Mouse (Mus musculus) embryonic stem cell, embryonic (primary cell): ENCODE measurements around the gene Col23a1.

Experiments used
- CTCF ChIA-PET, 4 experiments: fragments of 300-600 bp in 2 of 4; fragments of 350-600 bp in 2 of 4; sonication (Branson Sonifier 250); formaldehyde crosslinking; loops; one replicate each; lab custom pipeline; 2022; ENCODE audit warnings: inconsistent platforms in 2 of 4; lab: Charles Lee
- POLR2A ChIA-PET, 4 experiments: fragments of 300-600 bp in 2 of 4; fragments of 350-600 bp in 2 of 4; sonication (Branson Sonifier 250); formaldehyde crosslinking; loops; one replicate each; lab custom pipeline; 2022; ENCODE audit warnings: antibody characterized with exemption in 4 of 4, inconsistent platforms in 1 of 4; lab: Charles Lee

The Col23a1 gene

DNA sequence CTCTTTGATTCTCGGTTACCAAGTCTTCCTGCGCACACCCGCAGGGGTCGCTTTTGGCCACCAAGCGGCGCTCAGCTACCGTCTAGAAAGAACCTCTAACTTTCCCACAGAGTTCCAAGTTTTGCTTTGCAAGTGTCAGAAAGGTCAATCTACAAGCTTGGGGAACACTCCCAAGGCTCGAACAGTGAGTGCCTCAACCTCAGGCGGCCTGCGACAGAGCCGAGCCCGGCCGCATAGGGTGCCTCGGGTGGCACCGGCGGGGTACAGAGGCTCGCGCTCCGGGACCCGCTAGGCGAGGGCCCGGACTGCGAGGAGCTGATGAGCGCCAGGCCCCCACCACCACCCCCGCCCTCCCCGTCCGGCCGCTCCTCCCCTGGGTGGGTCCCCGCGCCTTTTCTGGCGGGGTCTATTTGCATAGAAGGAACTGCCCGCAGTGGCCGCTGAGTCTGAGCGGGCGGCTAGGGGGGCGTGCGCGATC, at the start of gene Col23a1:
Col23a1 (plus strand) TSS at position 357 of the 478 bp plus-strand sequence.
- ChIA-PET POLR2A (interaction anchor here in 3 of 4 experiments (0.6 to 2.2 kb wide), 20 partner anchors 9 to 930 kb away, joined by 3 to 13 read pairs (median 5); partner anchors contain the start of genes 0610009B22Rik (in 2 of the 3), BC049762 (in 2 of the 3), Hnrnpab (in 1 of the 3) and Phykpl (in 1 of the 3)), CTCF (interaction anchor here (0.6 to 3.7 kb wide), 46 partner anchors 10 to 931 kb away, joined by 3 to 51 read pairs (median 5); partner anchors contain the start of genes BC049762 (in 2 of the 4), Phykpl (in 2 of the 4), 0610009B22Rik (in 1 of the 4) and Grm6 (in 1 of the 4))

DNA sequence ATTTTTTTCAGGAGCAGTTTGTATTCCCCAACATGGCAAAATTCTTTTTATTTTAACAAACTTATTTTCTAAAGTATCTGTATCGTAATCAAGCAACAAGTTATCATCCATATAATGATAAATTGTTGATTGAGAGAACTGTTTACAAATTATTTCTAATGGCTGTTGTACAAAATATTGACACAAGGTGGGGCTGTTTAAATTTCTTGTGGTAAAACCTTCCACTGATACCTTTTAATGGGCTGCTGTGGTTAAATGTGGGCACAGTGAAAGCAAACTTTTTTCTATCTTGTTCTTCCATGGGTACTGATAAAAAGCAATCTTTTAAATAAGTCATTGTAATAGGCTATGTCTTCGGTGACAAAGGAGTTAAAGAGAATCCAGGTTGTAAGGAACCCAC, 46.8 kb upstream of the Col23a1 start:
- CTCF ChIA-PET, result interaction anchor here in 1 of 4 experiments (0.6 kb wide), 1 partner anchor 266 kb away, joined by 3 read pairs; no protein-coding TSS in a partner anchor
- POLR2A ChIA-PET, result no interaction called here

DNA sequence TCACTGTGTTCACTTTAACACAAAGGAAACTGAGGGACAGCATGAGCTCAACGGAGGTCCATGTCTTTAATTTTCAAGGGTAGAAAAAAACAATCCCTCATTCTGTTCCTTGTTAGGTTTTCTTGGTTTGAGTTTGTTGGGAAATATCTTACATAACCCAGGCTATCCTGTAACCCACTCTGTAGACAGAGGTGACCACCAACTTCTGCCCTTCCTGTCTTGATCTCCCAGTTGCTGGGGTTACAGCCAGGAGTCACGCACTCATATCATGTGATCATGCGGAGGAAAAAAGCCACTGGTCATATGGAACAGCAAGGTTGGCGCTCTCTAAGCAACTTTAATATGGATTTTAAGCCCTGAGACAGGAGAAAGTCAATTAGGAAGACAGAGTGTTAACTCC, 32.7 kb upstream of the Col23a1 start:
- ChIA-PET CTCF (no interaction called here), POLR2A (interaction anchor here in 1 of 4 experiments (5.9 kb wide), 1 partner anchor 7 kb away, joined by 26 read pairs; the partner anchor contains the start of gene BC049762)

DNA sequence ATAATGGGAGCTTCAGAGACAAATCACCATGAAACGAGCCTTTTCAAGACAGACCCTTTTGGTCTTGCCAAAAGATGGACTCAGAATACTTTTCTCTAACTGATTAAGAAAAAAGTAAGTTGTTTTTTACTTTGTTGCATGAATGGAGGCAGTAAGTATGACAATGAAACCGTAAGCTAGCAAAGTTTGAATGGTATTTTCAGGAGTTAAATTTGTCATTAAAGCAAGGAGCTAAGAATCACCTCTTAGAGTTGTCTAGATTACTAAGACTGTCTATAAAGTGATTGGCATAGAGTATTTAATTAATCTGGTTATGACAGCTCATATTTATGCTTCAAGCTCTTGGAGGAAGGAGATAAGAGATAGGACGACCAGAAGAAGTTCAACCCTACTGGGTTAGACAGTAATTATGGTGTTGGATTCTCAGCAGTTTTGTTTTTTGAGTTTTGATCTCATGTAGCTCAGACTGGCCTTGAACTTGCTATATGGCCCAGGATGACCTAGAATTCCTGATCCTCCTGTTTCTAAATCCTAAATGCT, 28.0 kb upstream of the Col23a1 start, which contains the start of gene Clk4:
Clk4 (plus strand) TSS at position 51 of the 540 bp plus-strand sequence.
- ChIA-PET CTCF (interaction anchor here in 1 of 4 experiments (0.7 kb wide), 1 partner anchor 61 kb away, joined by 4 read pairs; no protein-coding TSS in a partner anchor), POLR2A (interaction anchor here in 3 of 4 experiments (0.5 to 6.2 kb wide), 11 partner anchors 9 to 346 kb away, joined by 3 to 48 read pairs (median 3); partner anchors contain the start of genes Gm12569 (in 2 of the 3), Phykpl (in 1 of the 3) and Zfp2 (in 1 of the 3))

DNA sequence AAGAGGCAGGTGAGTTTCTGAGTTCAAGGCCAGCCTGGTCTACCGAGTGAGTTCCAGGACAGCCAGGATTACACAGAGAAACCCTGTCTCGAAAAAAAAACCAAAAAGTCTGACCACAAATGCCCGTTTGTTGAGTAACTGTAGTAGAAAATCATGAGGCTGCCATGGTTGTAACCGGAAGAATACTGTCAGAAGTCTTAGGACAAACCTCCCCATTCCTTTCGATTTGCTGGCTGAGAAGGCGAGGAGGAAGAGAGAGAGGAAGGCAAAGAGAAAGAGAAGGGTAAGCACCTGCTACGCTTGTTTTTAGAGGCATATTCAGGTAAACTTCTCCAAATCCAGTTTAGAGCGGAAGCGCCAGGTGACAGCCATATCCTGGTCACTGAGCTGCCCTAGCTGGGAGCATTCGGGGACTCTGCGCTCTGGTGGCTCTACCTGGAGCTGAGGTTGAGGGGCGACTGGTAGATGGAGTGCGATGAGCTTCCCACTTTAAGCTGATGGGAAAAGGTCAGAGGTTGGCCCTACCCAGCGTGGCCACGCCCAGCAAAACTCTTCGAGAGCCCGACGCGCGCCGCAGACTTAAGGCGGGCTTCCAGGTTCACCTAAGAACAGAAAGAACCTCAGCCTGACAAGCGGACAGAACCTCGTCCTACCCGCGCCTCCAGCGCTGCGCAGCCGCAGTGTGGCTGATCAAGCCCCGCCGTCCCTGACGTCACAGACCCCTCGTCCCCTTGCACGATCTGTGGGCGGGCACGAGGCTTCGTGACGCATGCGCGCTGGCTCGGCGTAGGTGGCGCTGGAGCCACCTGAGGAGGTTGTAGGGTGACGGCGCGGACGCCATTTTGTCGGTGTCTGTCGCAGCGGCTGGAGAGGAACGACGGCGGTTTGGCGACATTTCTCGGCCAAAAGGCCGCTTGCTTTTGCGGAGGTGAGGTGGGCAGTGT, 27.1 kb upstream of the Col23a1 start, which contains the start of gene BC049762:
BC049762 (minus strand) TSS at position 705 of the 944 bp plus-strand sequence.
- CTCF ChIA-PET, result interaction anchor here in 2 of 4 experiments (0.7 to 1.8 kb wide), 6 partner anchors 27 to 323 kb away, joined by 3 to 11 read pairs (median 6); partner anchors contain the start of gene Col23a1 (in 2 of the 2)
- POLR2A ChIA-PET, result interaction anchor here (0.5 to 6.2 kb wide), 48 partner anchors 8 to 506 kb away, joined by 3 to 48 read pairs (median 4); partner anchors contain the start of genes Gm12569 (in 3 of the 4), 0610009B22Rik (in 2 of the 4), Col23a1 (in 2 of the 4) and Hnrnpab (in 2 of the 4)

DNA sequence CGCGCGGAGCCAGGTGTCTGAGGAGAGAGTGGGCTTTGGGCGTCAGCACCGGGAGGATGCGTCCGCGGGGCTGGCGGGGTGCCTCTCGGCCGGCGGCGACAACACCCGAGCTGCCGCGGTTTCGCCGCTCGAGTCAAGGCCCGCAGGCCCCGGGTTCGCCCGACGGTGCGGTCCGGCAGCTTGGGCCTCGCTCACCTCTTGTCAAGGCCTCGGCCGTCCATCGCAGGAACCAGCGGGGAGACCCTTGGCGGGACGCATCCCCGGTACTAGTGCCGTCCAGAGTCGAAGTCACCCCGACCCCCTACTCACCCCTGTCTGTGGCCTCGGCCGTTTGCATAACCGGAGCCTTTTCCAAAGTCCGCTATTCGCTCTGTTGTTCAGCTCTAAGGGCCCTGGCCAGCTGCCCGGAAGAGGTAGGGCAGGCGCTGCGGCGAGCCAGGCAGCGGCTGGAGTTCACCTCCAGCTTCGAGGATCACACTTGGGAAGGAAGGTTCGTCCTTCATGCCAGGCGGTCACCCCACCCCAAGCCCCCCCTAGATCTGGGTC, 26.4 kb upstream of the Col23a1 start:
- POLR2A ChIA-PET, result interaction anchor here in 3 of 4 experiments (0.6 to 6.2 kb wide), 49 partner anchors 9 to 505 kb away, joined by 3 to 48 read pairs (median 4); partner anchors contain the start of genes Gm12569 (in 3 of the 3), Col23a1 (in 2 of the 3), Hnrnpab (in 2 of the 3) and Phykpl (in 2 of the 3)
- CTCF ChIA-PET, result interaction anchor here (0.6 to 2.5 kb wide), 11 partner anchors 26 to 377 kb away, joined by 3 to 11 read pairs (median 5); partner anchors contain the start of gene Col23a1 (in 3 of the 4)

DNA sequence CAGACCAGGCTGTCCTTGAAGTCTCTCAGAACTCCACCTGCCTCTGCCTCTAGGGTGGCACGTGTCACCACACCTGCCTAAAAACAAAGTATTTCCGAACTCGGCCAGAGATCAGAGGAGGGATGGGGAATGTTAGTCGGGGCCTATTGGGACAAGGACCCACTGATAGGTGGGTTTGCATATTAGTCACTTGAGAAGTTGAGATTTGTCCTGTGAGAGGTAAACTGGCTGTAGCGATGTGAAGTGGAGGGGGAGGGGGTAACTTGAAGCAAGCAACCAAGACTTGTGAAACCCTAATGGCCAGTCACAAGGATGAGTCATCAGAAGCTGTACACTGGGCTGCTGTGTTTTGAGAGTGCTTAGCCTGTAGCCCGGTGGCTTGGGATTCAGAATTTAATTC, 25.4 kb upstream of the Col23a1 start:
- ChIA-PET CTCF (interaction anchor here (0.6 to 2.5 kb wide), 9 partner anchors 25 to 1924 kb away, joined by 3 to 11 read pairs (median 5); partner anchors contain the start of gene Col23a1 (in 2 of the 4)), POLR2A (interaction anchor here (0.6 to 6.2 kb wide), 42 partner anchors 9 to 953 kb away, joined by 3 to 48 read pairs (median 5); partner anchors contain the start of genes Col23a1 (in 2 of the 4), Gm12569 (in 2 of the 4), Zfp2 (in 2 of the 4) and 0610009B22Rik (in 1 of the 4))

DNA sequence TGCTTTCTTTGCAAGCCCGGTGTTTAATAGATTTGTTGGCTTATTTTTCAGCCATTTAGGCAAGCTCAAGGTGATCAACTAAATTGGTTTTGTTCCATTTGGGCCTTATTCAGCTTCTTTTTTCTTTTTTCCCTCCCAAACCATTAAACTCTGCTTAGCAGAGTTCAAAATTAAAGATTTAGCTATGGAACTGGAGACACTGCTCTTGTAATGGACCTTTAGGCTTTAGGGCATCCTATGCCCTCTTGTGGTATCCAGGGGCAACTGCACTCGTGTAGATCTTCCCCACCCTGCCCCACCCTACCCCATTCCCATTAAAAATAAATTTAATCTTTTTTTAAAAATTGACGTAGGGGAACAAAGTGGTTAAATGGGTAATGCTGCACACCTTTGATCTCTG, 24.4 kb upstream of the Col23a1 start:
- ChIA-PET CTCF (interaction anchor here (0.8 to 2.5 kb wide), 10 partner anchors 9 to 350 kb away, joined by 3 to 12 read pairs (median 4); partner anchors contain the start of genes Col23a1 (in 1 of the 4) and Zfp2 (in 1 of the 4)), POLR2A (interaction anchor here in 3 of 4 experiments (0.7 to 6.2 kb wide), 23 partner anchors 9 to 438 kb away, joined by 3 to 48 read pairs (median 5); partner anchors contain the start of genes Gm12569 (in 2 of the 3), Hnrnpab (in 2 of the 3), Col23a1 (in 1 of the 3) and Zfp2 (in 1 of the 3))

DNA sequence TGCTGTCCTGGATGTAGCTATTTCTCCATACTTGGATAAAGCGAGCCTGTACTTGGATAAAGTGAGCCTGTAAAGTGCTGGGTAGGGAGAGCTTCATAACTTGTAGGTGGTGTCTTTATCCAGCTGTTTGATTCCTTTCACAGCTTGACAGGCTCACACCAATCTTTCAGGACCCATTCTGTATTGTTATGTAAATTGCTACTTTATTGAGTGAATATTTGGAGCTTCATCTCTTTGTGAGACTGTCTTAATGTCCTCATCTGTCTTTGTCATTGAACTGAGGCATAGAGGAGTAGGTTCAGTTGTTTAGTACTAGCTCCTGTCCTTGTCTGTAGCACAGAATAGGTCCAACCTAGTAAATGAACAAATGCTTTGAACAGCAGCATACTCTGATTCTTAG, 15.3 kb upstream of the Col23a1 start:
- POLR2A ChIA-PET, result interaction anchor here in 3 of 4 experiments (0.6 to 5.2 kb wide), 14 partner anchors 7 to 412 kb away, joined by 3 to 48 read pairs (median 4); partner anchors contain the start of genes BC049762 (in 2 of the 3), Clk4 (in 1 of the 3), Col23a1 (in 1 of the 3) and Hnrnpab (in 1 of the 3)
- CTCF ChIA-PET, result interaction anchor here in 3 of 4 experiments (0.5 to 1.5 kb wide), 5 partner anchors 9 to 265 kb away, joined by 3 to 6 read pairs (median 3); partner anchors contain the start of gene Col23a1 (in 1 of the 3)

DNA sequence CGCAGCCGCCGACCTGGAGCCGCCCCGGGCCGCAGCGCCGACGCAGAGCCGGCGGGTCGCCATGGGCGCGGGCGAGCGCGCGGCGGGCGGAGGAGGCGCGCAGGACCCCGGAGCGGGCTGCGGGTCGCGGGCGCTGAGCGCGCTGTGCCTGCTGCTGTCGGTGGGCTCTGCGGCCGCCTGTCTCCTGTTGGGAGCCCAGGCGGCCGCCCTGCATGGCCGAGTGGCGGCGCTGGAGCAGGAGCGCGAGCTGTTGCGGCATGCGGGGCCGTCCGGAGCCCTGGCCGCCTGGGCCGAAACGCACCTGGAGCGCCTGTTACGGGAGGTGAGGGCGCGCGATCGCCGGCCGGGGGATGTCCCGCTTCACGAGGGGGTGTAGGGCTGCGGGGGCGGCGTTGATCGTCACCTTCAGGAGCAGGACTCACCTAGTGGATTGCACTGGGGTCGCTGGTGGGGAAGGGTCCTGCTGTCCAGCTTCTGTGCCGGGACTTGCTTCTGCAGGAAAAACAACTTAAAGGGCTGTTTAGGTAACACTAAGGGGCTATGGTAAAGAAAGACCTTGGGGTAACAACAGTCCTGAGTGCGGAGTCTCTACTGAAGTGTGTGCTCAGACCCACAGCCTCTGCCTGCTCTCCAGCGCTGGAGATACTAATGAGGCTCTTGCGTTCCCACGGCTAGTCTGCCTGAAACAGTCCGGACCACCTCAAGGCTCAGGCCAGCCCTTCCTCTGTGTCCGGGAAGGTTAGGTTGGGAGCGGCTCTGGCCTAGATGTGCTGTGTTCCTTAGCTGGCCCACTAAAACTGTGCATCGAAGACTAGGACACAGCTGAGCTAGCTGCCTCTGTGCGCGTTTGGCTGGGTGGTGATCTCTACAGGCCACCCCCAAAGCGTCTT, 591 bp downstream of the Col23a1 start:
- POLR2A ChIA-PET, result interaction anchor here in 3 of 4 experiments (0.6 to 2.2 kb wide), 20 partner anchors 9 to 930 kb away, joined by 3 to 13 read pairs (median 5); partner anchors contain the start of genes 0610009B22Rik (in 2 of the 3), BC049762 (in 2 of the 3), Hnrnpab (in 1 of the 3) and Phykpl (in 1 of the 3)
- CTCF ChIA-PET, result interaction anchor here (0.6 to 3.7 kb wide), 46 partner anchors 10 to 1015 kb away, joined by 3 to 51 read pairs (median 5); partner anchors contain the start of genes BC049762 (in 2 of the 4), Phykpl (in 2 of the 4), 0610009B22Rik (in 1 of the 4) and Grm6 (in 1 of the 4)

DNA sequence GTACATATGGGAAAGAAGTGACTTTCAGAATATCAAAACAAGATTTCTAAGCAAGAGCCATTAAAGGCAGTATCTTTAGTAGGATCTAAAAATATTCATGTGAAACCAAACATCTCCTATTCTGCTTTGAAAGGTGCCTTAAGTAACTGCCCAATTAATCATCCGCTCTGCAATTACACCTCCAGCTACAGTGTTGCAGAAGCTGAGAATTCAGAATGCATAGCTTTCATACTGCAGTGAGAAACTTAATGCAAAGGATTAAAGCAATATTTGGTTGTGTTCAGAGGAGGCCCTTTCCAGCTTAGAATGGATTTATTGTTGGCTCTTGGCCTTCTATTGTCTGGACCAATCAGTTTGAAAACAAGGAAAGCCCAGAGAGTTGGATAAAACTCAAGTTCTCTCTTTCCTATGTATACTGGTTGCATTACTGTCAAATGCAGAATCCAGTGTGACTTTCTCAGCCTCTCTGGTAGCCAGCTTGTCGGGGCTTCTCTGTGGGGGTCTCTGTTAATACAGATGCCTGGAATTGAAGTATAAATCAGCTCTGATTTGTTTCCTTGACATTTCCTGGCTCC, 4.3 kb downstream of the Col23a1 start:
- ChIA-PET POLR2A (no interaction called here), CTCF (no interaction called here)

DNA sequence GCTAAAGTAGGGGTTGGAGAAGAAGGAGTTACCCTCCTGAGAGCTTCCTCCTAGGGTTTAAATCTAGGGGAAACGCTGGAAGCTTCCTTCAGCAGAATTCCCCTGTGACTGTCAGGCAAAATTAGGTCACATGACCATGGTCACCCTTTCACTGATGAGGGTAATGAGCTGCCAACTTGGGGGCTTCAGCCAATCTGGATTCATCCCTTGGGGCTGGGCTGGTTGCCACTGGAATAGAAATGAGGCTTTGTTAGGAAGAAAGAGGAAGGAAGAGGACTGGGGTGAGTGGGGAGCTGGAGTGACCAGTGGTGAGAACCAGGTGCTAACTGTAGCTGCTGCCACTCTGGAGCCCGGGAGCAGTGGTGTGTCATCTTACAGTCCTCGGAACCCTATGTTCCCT, 6.0 kb downstream of the Col23a1 start:
- ChIA-PET CTCF (interaction anchor here in 2 of 4 experiments (0.5 to 0.7 kb wide), 2 partner anchors 244 to 538 kb away, joined by 3 read pairs; no protein-coding TSS in a partner anchor), POLR2A (no interaction called here)

DNA sequence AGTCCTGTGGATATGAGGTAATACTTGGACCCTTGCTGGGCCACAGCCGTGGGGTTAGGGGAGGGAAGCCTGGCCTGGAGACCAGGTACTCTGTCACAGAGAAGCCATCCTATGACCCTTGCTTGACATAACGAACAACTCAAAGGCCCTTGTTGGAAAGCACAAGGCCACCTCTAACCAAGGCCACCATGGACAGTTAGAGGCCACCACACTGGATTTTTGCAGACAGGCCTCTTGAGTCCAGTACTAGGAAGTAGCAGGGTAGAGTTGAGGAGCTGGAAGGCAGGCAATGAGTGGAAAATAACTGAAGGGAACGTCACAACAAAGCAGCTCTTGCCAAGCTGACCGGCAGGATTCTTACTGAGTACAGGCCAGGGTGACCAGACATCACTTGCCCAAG, 9.0 kb downstream of the Col23a1 start:
- ChIA-PET POLR2A (interaction anchor here in 1 of 4 experiments (1.5 kb wide), 1 partner anchor 228 kb away, joined by 3 read pairs; no protein-coding TSS in a partner anchor), CTCF (no interaction called here)

DNA sequence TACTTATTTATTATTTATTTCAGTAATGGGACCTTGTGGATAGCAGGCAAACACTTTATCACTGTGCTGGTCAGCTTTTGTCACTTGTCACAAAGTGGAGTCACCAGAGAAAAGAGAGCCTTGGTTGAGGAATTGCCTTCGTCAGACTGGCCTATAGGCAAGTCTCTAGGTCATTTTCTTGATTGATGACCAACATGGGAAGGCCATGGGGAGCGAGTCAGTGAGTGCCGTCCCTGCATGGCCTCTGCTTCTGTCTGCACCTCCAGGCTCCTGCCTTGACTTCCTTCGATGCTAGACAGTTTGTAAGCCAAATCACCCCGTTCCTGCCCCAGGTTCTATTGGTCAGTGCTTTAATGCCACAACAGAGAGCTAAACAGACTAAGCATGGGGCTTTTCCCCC, 12.7 kb downstream of the Col23a1 start:
- ChIA-PET POLR2A (no interaction called here), CTCF (no interaction called here)

DNA sequence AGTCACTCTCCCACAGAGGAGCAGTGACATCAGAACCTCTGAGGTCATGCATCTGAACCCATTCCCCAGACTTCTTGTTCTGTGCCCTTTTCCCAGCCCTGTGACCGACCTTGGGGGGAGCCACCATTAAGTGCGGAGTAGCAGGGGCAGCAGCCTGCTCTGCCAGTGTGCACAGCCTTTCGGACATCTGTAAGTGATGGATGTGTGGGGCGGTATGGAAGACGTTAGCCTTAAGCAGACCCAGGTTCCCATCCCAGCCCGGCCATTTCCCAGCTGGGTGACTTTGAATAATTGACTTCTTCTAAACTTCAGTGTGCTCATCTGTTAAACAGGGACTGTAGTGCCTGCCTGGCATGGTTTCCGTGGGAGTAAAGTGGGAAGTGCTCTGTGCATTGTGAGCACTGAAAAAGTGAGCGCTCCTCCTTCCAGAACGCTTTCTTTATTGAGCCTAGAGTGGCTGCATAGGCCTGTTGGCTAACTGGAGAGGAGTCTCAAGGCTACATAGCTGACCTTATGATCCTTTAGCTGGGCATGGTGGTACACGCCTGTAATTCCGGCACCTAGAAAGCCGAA, 14.3 kb downstream of the Col23a1 start:
- POLR2A ChIA-PET, result no interaction called here

More for the DNA sequence above, 14.3 kb downstream of the Col23a1 start:
- CTCF ChIA-PET, result no interaction called here
